Mouse (Mus musculus): ENCODE data around the gene B4galt7. TPM values are rescaled to one million over a fixed set of nuclear protein-coding genes. Genes with fewer than 3 reads are reported as not detected.
"Not testable (repeated sequence)": the region's sequence is repeated elsewhere in the genome, so short reads cannot be mapped to it uniquely, and the experiment has no call there.

B4galt7 gene
- total RNA-seq, 2 experiments from 2014 or later, result 24.7 to 25.8 TPM

DNA sequence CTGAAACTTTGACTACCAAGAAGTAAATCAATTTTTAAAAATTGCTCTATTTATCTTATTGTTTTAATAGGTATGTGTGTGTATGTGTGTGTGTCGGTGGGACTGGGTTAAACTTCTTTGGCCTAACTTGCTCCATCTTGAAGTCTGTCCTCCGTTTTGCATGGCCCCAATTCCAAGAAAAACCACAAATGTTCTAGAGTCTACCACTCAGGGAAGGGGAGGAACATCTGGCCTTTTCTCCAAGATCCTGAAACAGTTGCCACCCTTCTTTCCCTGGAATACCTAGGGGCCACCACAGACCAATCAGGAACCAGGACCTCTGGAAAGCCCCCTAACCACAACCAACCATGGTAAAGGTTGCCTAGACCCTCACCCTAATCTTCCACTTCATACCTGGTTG is 27.7 kb upstream of the B4galt7 start:
- intact Hi-C loops (cut with DNase I), result loop anchor here (2.0 kb wide), 1 partner anchor 21 kb away; no protein-coding TSS in a partner anchor
- H3K4me3 ChIP-seq, result peak overlapping the region; percentile 92; the same call in 1 of the 2 replicates

DNA sequence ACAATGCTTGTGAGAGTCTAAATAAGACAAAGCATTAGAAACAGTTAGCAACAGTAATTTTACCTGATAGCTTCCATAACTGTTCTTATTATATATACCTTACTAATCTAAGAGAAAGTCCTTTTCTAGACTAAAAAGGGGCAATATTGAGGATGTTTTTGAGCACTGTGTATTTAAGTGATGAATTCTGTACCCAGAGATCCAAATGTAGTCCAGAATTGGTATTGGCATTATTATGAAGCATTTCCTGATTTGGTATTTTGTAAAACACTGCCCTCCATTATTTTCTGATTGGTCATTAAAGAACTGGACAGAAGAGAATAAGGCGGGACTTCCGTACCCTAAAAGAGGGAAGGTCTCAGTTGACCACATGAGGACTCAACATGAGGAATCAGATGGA is 26.3 kb upstream of the B4galt7 start, which contains the start of gene Tmed9:
Gene Tmed9, plus strand, starts transcription at position 301 of the 400 bp plus-strand sequence.
- no peak for TF ChIP-seq CTCF (IDR thresholded peaks at IDR 0.05)
- Histone ChIP-seq H3K4me3 (no peak within 1 kb of the TSS), H3K27ac (no peak within 1 kb of the TSS)
- intact Hi-C loops (cut with DNase I), result no loop called here
- DNase-seq (ENCODE audit: extremely low spot score in 1 of 2, low spot score in 2 of 2), result no peak

More for the DNA sequence above, 27.7 kb upstream of the B4galt7 start:
- no peak for DNase-seq (ENCODE audit: extremely low spot score in 1 of 2, low spot score in 2 of 2)
- TF ChIP-seq CTCF (IDR thresholded peaks at IDR 0.05), result no peak
- H3K27ac ChIP-seq, result no peak overlapping the region

DNA sequence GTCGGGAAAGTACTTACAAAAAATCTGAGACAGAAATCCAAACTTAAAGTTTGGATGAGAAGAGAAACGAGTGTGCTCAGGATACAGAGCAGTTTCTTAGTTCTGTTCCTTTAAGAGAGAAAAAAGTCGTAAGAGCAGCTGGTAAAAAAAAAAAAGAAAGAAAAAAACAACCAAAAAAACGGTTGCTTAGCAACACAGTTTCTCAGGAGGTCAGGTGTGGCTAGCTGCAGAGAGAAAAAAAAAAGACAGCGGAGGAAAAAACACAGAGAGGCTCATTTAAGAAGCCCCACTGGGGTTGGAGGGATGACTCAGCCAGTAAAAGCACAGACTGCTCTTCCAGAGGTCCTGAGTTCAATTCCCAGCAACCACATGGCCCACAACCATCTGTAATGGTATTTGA is 25.4 kb upstream of the B4galt7 start:
- H3K27ac ChIP-seq, result no peak overlapping the region
- no peak overlapping the region for H3K4me3 ChIP-seq
- TF ChIP-seq CTCF (IDR thresholded peaks at IDR 0.05), result no peak
- intact Hi-C loops (cut with DNase I), result no loop called here
- no peak for DNase-seq (ENCODE audit: extremely low spot score in 1 of 2, low spot score in 2 of 2)

DNA sequence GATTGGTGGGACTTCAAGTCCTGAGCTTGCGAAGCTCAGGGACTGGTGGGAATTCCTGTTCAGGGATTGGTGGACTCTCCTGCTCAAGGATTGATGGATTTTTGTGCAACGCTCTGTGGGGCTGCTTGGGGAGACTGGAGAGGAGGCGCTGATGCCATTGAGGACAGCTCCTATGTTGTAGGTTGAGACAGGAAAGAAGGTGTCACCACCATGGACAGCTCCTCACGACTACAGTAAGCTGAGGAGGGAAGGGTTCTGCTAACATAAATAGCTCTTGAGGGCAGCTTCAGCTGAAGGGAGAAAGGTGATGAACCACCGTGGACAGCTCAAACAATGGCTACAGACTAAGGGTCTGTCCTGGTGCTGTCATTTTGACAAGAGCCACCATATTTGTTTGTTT is 23.8 kb upstream of the B4galt7 start:
- no peak overlapping the region for H3K4me3 ChIP-seq
- intact Hi-C loops (cut with DNase I), result no loop called here

DNA sequence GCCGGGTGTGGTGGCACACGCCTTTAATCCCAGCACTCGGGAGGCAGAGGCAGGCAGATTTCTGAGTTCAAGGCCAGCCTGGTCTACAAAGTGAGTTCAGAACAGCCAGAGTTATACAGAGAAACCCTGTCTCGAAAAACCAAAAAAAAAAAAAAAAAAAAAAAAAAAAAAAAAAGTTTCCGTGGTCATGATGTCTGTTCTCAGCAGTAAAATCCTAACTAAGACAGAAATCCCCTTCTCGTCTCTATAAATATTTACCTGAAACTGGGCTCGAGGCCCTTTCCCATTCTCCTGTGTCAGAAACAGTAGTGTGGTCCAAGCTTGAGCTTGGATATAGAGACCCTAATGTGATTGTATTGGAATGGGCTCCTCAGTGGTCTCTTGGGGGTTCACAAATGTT is 22.8 kb upstream of the B4galt7 start:
- H3K27ac ChIP-seq; DNase-seq (ENCODE audit: extremely low spot score in 1 of 2, low spot score in 2 of 2); intact Hi-C loops (cut with DNase I); H3K4me3 ChIP-seq: not testable (repeated sequence)

More for the DNA sequence above, 23.8 kb upstream of the B4galt7 start:
- H3K27ac ChIP-seq, result no peak overlapping the region
- DNase-seq (ENCODE audit: extremely low spot score in 1 of 2, low spot score in 2 of 2), result no peak
- TF ChIP-seq CTCF (IDR thresholded peaks at IDR 0.05), result no peak

DNA sequence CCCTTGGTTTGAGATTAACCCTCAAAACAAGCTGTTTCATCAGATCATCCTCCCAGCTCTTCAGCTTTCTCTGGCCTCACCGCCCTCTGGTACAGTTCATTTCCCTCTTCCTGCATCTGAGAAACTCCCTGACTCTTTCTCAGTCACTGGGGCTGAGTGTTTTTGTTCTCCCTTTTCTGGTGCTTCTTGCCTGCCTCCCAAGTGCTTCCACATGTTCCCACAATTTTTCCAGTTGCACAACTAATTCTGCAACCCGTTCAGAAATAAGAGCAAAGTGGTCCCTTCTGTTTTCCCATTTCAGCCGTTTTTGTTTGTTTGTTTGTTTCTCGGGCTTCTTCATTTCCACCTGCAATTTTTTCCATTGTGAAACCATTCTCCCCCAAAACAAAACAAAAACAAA is 21.6 kb upstream of the B4galt7 start:
- no peak for TF ChIP-seq CTCF (IDR thresholded peaks at IDR 0.05)
- DNase-seq (ENCODE audit: extremely low spot score in 1 of 2, low spot score in 2 of 2), result no peak
- Histone ChIP-seq H3K4me3 (no peak overlapping the region), H3K27ac (no peak overlapping the region)
- intact Hi-C loops (cut with DNase I), result no loop called here

DNA sequence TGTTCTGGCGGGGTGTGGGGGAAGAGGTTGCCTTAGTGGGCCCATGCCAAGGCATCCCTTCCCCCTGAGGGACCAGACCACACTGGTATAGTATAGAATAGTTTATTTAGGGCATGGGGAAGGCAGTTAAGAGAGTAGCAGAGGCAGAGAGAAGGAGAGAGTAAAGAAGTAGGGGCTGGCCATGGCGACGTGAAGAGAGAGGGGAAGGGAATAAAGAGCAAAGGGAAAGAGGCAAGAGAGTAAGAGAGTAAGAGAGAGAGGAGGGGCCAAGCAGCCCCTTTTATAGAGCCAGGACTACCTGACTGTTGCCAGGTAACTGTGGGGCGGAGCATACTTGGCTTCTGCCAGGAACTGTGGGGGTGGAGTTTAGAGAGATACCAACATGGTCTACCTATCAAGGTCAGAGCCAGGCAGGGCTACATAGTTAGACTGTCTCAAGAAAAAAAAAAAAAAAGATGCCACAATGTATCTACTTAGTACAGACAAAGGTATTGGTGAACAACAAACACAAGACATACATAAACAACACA is 7.7 kb upstream of the B4galt7 start:
- Histone ChIP-seq H3K4me3 (no peak overlapping the region), H3K27ac (no peak overlapping the region)
- TF ChIP-seq CTCF (IDR thresholded peaks at IDR 0.05), result no peak
- intact Hi-C loops (cut with DNase I), result loop anchor here (2.0 kb wide), 1 partner anchor 21 kb away; the partner anchor contains the start of gene Fam193b
- DNase-seq (ENCODE audit: extremely low spot score in 1 of 2, low spot score in 2 of 2), result no peak

DNA sequence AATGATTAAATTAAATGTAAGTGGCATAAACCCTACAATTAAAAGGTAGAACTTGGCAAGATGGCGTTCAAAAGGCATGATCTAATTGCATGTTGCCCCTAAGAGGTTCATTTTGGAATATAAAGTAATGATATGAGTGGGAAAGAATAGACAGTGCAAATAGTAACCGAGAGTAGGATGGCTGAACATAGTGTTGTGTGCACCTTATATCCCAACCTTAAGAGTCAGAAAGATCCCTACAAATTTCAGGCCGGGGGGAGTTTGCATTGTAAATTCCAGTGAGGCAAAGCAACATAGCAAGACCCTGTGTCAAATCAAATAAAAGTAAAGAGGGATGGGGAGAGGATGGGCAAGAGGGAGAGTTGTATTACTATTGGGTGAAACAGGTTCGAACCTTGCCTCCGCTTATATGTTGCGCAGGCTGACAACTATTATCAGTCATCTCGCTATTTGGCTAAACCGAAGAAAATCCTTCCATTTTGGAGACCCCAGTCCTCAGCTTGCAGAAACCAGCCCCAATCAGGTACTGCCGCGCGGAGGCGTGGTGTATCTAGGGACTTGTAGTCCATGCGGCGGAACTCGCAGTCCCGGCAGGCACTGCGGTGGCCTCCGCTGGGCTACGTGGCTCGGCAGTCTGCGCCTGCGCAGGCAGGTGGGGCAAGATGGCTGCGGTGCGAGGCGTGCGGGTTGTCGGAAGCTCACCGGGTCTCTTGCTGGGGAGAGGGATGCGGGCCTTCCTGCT is 7.0 kb upstream of the B4galt7 start:
- DNase-seq (ENCODE audit: extremely low spot score in 1 of 2, low spot score in 2 of 2), result peak; percentile 97 to 98
- TF ChIP-seq CTCF (IDR thresholded peaks at IDR 0.05), result no peak; the same call in 1 of the 2 replicates
- Histone ChIP-seq H3K4me3 (peak overlapping the region; percentile 77), H3K27ac (peak overlapping the region; percentile 91)
- intact Hi-C loops (cut with DNase I), result loop anchor here (2.0 kb wide), 1 partner anchor 22 kb away; the partner anchor contains the start of gene Fam193b

DNA sequence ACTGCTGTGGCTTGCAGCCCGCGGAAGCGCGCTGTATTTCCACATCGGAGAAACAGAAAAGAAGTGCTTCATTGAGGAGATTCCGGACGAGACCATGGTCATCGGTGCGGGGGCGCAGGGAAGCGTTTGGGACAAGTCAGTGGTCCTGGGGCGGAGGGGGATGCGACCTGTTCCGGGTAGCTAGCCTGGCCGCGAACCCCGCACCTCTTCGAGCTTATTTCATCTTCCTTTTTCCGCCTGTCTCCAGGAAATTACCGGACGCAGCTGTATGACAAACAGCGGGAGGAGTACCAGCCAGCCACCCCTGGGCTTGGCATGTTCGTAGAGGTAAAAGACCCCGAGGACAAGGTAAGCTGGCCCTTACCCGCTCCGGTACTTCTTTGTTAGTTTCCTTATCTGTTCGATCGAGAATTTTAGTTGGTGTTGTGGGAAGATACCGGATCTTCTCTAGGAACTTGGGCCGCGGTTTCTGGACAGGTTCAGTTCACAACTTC is 6.4 kb upstream of the B4galt7 start:
- DNase-seq (ENCODE audit: extremely low spot score in 1 of 2, low spot score in 2 of 2), result no peak
- intact Hi-C loops (cut with DNase I), result loop anchor here (2.0 kb wide), 1 partner anchor 22 kb away; the partner anchor contains the start of gene Fam193b
- Histone ChIP-seq H3K4me3 (peak overlapping the region; percentile 77), H3K27ac (peak overlapping the region; percentile 91)
- no peak for TF ChIP-seq CTCF (IDR thresholded peaks at IDR 0.05)

DNA sequence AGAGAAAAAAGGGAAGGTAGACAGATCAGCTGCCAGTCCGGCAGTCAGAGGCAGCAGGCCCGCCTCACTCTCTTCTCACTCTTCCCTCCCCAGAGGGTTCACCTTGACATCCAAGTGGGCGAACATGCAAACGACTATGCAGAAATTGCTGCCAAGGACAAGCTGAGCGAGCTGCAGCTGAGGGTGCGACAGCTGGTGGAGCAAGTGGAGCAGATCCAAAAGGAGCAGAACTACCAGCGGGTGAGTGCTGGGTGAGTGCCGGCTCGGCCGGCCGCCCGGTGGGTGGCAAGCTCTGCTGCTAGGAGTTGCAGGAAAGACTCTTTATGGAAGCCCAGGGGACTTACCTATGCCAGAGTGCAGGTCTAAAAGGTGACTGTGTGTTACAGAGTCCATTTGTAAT is 4.3 kb upstream of the B4galt7 start:
- peak; percentile 45 to 66 for DNase-seq (ENCODE audit: extremely low spot score in 1 of 2, low spot score in 2 of 2)
- TF ChIP-seq CTCF (IDR thresholded peaks at IDR 0.05), result no peak
- intact Hi-C loops (cut with DNase I), result no loop called here
- peak overlapping the region; percentile 30; the same call in 1 of the 2 replicates for H3K4me3 ChIP-seq
- peak overlapping the region; percentile 57 for H3K27ac ChIP-seq

DNA sequence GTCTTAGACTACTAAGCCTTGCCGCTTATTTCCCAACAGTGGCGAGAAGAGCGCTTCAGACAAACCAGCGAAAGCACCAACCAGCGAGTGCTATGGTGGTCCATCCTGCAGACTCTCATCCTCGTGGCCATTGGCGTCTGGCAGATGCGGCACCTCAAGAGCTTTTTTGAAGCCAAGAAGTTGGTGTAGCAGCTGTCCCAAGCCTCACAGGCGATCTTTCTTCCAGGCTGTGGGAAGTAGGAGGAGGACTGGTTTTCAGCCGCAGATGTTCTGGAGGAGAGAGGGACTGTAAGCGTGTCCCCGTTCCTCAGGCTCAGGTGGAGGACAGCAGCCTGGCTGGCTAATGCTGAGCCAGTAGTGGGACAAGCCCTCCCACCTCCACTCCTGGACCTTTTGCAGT is 2.9 kb upstream of the B4galt7 start:
- peak in 1 of 2 experiments; percentile 26 for DNase-seq (ENCODE audit: extremely low spot score in 1 of 2, low spot score in 2 of 2)
- intact Hi-C loops (cut with DNase I), result no loop called here
- no peak for TF ChIP-seq CTCF (IDR thresholded peaks at IDR 0.05)
- Histone ChIP-seq H3K4me3 (no peak overlapping the region), H3K27ac (peak overlapping the region; percentile 2)

DNA sequence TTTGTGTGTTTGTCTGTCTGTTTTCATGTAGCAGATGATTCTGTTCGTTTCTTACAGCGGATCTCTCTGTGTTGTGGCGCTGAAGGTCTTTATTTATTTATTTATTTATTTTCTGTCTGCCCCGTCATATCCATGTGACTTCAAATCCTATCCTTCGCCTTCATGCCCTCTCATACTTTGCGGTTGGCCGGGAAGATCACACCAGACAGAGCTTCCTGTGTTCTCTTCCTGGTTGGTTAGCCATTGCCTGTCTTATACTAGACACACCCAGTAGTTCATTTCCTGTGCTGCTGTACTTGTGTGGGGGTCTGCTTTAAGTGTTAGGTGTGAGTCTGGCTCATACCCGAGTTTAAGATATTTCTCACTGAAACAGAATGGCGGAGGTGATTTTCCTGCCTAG is 961 bp downstream of the B4galt7 start:
- DNase-seq (ENCODE audit: extremely low spot score in 1 of 2, low spot score in 2 of 2), result no peak
- Histone ChIP-seq H3K4me3 (peak overlapping the region; percentile 88), H3K27ac (peak overlapping the region; percentile 89)
- TF ChIP-seq CTCF (IDR thresholded peaks at IDR 0.05), result no peak
- intact Hi-C loops (cut with DNase I), result loop anchor here (1.0 kb wide), 2 partner anchors 40 to 128 kb away; no protein-coding TSS in a partner anchor
